Mouse (Mus musculus) adrenal gland, postnatal 25 days (tissue): ENCODE measurements at regions not wholly inside any gene's neighbourhood (a gene's known extent, or its start where the extent isn't known, plus 50 kb on each side); places are given as distances from the start of the nearest gene placed in this dataset.

Experiments
- DNase-seq: peaks from one replicate; pipeline ENCODE4 v3.0.0; 2021; ENCODE audit warnings: mixed read lengths

- no peak for DNase-seq
Observed at GRCm38 (mm10) chr7:37095839-37096238, 397.9 kb downstream of the Tshz3 start.

- no peak for DNase-seq
Observed at GRCm38 (mm10) chr7:37096291-37096690, 398.4 kb downstream of the Tshz3 start.

GRCm38 (mm10) chr7:37098950-37099349, 401.0 kb downstream of the Tshz3 start:
- DNase-seq: no peak

- no peak for DNase-seq
Observed at GRCm38 (mm10) chr7:37104671-37105070, 406.8 kb downstream of the Tshz3 start.

- DNase-seq: no peak
Observed at GRCm38 (mm10) chr7:37111071-37111470, 413.2 kb downstream of the Tshz3 start.

GRCm38 (mm10) chr7:37120776-37121175, 422.9 kb downstream of the Tshz3 start:
- DNase-seq: no peak

- DNase-seq: no peak
Observed at GRCm38 (mm10) chr7:37140191-37140590, 442.3 kb downstream of the Tshz3 start.

GRCm38 (mm10) chr7:37142780-37143179, 444.9 kb downstream of the Tshz3 start:
- no peak for DNase-seq

- DNase-seq: no peak
Observed at GRCm38 (mm10) chr7:37144303-37144702, 446.4 kb downstream of the Tshz3 start.

GRCm38 (mm10) chr7:37149711-37150110, 451.8 kb downstream of the Tshz3 start:
- peak; percentile 10 for DNase-seq

- DNase-seq: no peak
Observed at GRCm38 (mm10) chr7:37159801-37160200, 461.9 kb downstream of the Tshz3 start.

- no peak for DNase-seq
Observed at GRCm38 (mm10) chr7:37168883-37169282, 471.0 kb downstream of the Tshz3 start.

GRCm38 (mm10) chr7:37175746-37176145, 477.8 kb downstream of the Tshz3 start:
- DNase-seq: no peak

- no peak for DNase-seq
Observed at GRCm38 (mm10) chr7:37178256-37178655, 480.3 kb downstream of the Tshz3 start.

GRCm38 (mm10) chr7:37179907-37180306, 482.0 kb downstream of the Tshz3 start:
- no peak for DNase-seq

- DNase-seq: no peak
Observed at GRCm38 (mm10) chr7:37180416-37180815, 482.5 kb downstream of the Tshz3 start.

- no peak for DNase-seq
Observed at GRCm38 (mm10) chr7:37181109-37181508, 483.2 kb downstream of the Tshz3 start.

- no peak for DNase-seq
Observed at GRCm38 (mm10) chr7:37192536-37192935, 494.6 kb downstream of the Tshz3 start.

GRCm38 (mm10) chr7:37204800-37205199, 506.9 kb downstream of the Tshz3 start:
- DNase-seq: no peak

GRCm38 (mm10) chr7:37208305-37208704, 510.4 kb downstream of the Tshz3 start:
- no peak for DNase-seq

- DNase-seq: no peak
Observed at GRCm38 (mm10) chr7:37213751-37214181, 515.8 kb downstream of the Tshz3 start.

- DNase-seq: no peak
Observed at GRCm38 (mm10) chr7:37215498-37215897, 517.6 kb downstream of the Tshz3 start.

- DNase-seq: no peak
Observed at GRCm38 (mm10) chr7:37220476-37220875, 522.6 kb downstream of the Tshz3 start.

GRCm38 (mm10) chr7:37226423-37226822, 528.5 kb downstream of the Tshz3 start:
- no peak for DNase-seq

- no peak for DNase-seq
Observed at GRCm38 (mm10) chr7:37230641-37231347, 532.9 kb downstream of the Tshz3 start.
